Mouse (Mus musculus): ENCODE measurements around the gene Mylk2. TPM values are rescaled to one million over a fixed set of nuclear protein-coding genes. Genes with fewer than 3 reads are reported as not detected.

Mylk2 gene
- polyA plus RNA-seq, 1 experiment = not detected

GRCm38 (mm10) chr2:152884101-152884645 is 27.0 kb upstream of the Mylk2 start:
- H3K36me3 ChIP-seq (ENCODE audit: control insufficient read depth, insufficient read depth, low read length, poor library complexity, severe bottlenecking) = peaks cover 82% of the 10 kb centered on the region
- H3K9ac ChIP-seq (ENCODE audit: low read depth, poor library complexity, severe bottlenecking) = no peak overlapping the region
- H3K27me3 ChIP-seq (ENCODE audit: control insufficient read depth, insufficient read depth, low read length, poor library complexity, severe bottlenecking) = no peaks in the 10 kb centered on the region
- no peaks in the 10 kb centered on the region for H3K4me1 ChIP-seq (ENCODE audit: control insufficient read depth, insufficient read depth, low read length)
- H3K27ac ChIP-seq (ENCODE audit: insufficient read depth, low read length) = peak overlapping the region; percentile 63
- TF ChIP-seq EP300 (IDR thresholded peaks at IDR 0.05; ENCODE audit: insufficient read depth, low read depth, low read length) = no peak
- TF ChIP-seq POLR2A (IDR thresholded peaks at IDR 0.05; ENCODE audit: insufficient read depth, low read length) = no peak
- no peak for TF ChIP-seq CTCF (IDR thresholded peaks at IDR 0.05; ENCODE audit: low read depth, low read length)
- H3K4me3 ChIP-seq (ENCODE audit: low read depth, low read length) = no peak overlapping the region
- no peaks in the 10 kb centered on the region for H3K9me3 ChIP-seq (replicated peaks; ENCODE audit: control insufficient read depth, insufficient read depth, low read length, poor library complexity, severe bottlenecking)

- Histone ChIP-seq H3K27ac (ENCODE audit: insufficient read depth, low read length) (no peak overlapping the region), H3K9me3 (replicated peaks; ENCODE audit: control insufficient read depth, insufficient read depth, low read length, poor library complexity, severe bottlenecking) (no peaks in the 10 kb centered on the region), H3K27me3 (ENCODE audit: control insufficient read depth, insufficient read depth, low read length, poor library complexity, severe bottlenecking) (no peaks in the 10 kb centered on the region), H3K4me1 (ENCODE audit: control insufficient read depth, insufficient read depth, low read length) (no peaks in the 10 kb centered on the region), H3K9ac (ENCODE audit: low read depth, poor library complexity, severe bottlenecking) (no peak overlapping the region), H3K4me3 (ENCODE audit: low read depth, low read length) (no peak overlapping the region), H3K36me3 (ENCODE audit: control insufficient read depth, insufficient read depth, low read length, poor library complexity, severe bottlenecking) (peaks cover 80% of the 10 kb centered on the region)
- TF ChIP-seq POLR2A (IDR thresholded peaks at IDR 0.05; ENCODE audit: insufficient read depth, low read length) (no peak), EP300 (IDR thresholded peaks at IDR 0.05; ENCODE audit: insufficient read depth, low read depth, low read length) (no peak), CTCF (IDR thresholded peaks at IDR 0.05; ENCODE audit: low read depth, low read length) (no peak)
These were observed 23.9 kb upstream of the Mylk2 start for GRCm38 (mm10) chr2:152887230-152887629.

- H3K27me3 ChIP-seq (ENCODE audit: control insufficient read depth, insufficient read depth, low read length, poor library complexity, severe bottlenecking) = no peaks in the 10 kb centered on the region
- TF ChIP-seq CTCF (IDR thresholded peaks at IDR 0.05; ENCODE audit: low read depth, low read length) (no peak), EP300 (IDR thresholded peaks at IDR 0.05; ENCODE audit: insufficient read depth, low read depth, low read length) (no peak), POLR2A (IDR thresholded peaks at IDR 0.05; ENCODE audit: insufficient read depth, low read length) (no peak)
These were observed 22.4 kb upstream of the Mylk2 start for GRCm38 (mm10) chr2:152888774-152889173.

GRCm38 (mm10) chr2:152895834-152896233 is 15.3 kb upstream of the Mylk2 start:
- TF ChIP-seq EP300 (IDR thresholded peaks at IDR 0.05; ENCODE audit: insufficient read depth, low read depth, low read length) (no peak), POLR2A (IDR thresholded peaks at IDR 0.05; ENCODE audit: insufficient read depth, low read length) (no peak), CTCF (IDR thresholded peaks at IDR 0.05; ENCODE audit: low read depth, low read length) (no peak)
- no peaks in the 10 kb centered on the region for H3K27me3 ChIP-seq (ENCODE audit: control insufficient read depth, insufficient read depth, low read length, poor library complexity, severe bottlenecking)
- H3K9ac ChIP-seq (ENCODE audit: low read depth, poor library complexity, severe bottlenecking) = no peak overlapping the region
- H3K4me3 ChIP-seq (ENCODE audit: low read depth, low read length) = no peak overlapping the region
- no peak overlapping the region for H3K27ac ChIP-seq (ENCODE audit: insufficient read depth, low read length)
- peaks cover 33% of the 10 kb centered on the region for H3K36me3 ChIP-seq (ENCODE audit: control insufficient read depth, insufficient read depth, low read length, poor library complexity, severe bottlenecking)
- no peaks in the 10 kb centered on the region for H3K9me3 ChIP-seq (replicated peaks; ENCODE audit: control insufficient read depth, insufficient read depth, low read length, poor library complexity, severe bottlenecking)
- H3K4me1 ChIP-seq (ENCODE audit: control insufficient read depth, insufficient read depth, low read length) = no peaks in the 10 kb centered on the region

More at GRCm38 (mm10) chr2:152888774-152889173, 22.4 kb upstream of the Mylk2 start:
- H3K9ac ChIP-seq (ENCODE audit: low read depth, poor library complexity, severe bottlenecking) = no peak overlapping the region
- H3K36me3 ChIP-seq (ENCODE audit: control insufficient read depth, insufficient read depth, low read length, poor library complexity, severe bottlenecking) = peaks cover 82% of the 10 kb centered on the region
- no peak overlapping the region for H3K4me3 ChIP-seq (ENCODE audit: low read depth, low read length)
- no peaks in the 10 kb centered on the region for H3K4me1 ChIP-seq (ENCODE audit: control insufficient read depth, insufficient read depth, low read length)
- no peaks in the 10 kb centered on the region for H3K9me3 ChIP-seq (replicated peaks; ENCODE audit: control insufficient read depth, insufficient read depth, low read length, poor library complexity, severe bottlenecking)
- H3K27ac ChIP-seq (ENCODE audit: insufficient read depth, low read length) = no peak overlapping the region

- H3K9me3 ChIP-seq (replicated peaks; ENCODE audit: control insufficient read depth, insufficient read depth, low read length, poor library complexity, severe bottlenecking) = no peaks in the 10 kb centered on the region
- H3K27me3 ChIP-seq (ENCODE audit: control insufficient read depth, insufficient read depth, low read length, poor library complexity, severe bottlenecking) = no peaks in the 10 kb centered on the region
- H3K4me3 ChIP-seq (ENCODE audit: low read depth, low read length) = no peak overlapping the region
- TF ChIP-seq EP300 (IDR thresholded peaks at IDR 0.05; ENCODE audit: insufficient read depth, low read depth, low read length) = no peak
- no peak for TF ChIP-seq POLR2A (IDR thresholded peaks at IDR 0.05; ENCODE audit: insufficient read depth, low read length)
- no peak for TF ChIP-seq CTCF (IDR thresholded peaks at IDR 0.05; ENCODE audit: low read depth, low read length)
- no peak overlapping the region for H3K27ac ChIP-seq (ENCODE audit: insufficient read depth, low read length)
- H3K4me1 ChIP-seq (ENCODE audit: control insufficient read depth, insufficient read depth, low read length) = no peaks in the 10 kb centered on the region
- peaks cover 24% of the 10 kb centered on the region for H3K36me3 ChIP-seq (ENCODE audit: control insufficient read depth, insufficient read depth, low read length, poor library complexity, severe bottlenecking)
- no peak overlapping the region for H3K9ac ChIP-seq (ENCODE audit: low read depth, poor library complexity, severe bottlenecking)
These were observed 14.2 kb upstream of the Mylk2 start for GRCm38 (mm10) chr2:152896926-152897325.

GRCm38 (mm10) chr2:152899011-152899410 is 12.1 kb upstream of the Mylk2 start:
- Histone ChIP-seq H3K27me3 (ENCODE audit: control insufficient read depth, insufficient read depth, low read length, poor library complexity, severe bottlenecking) (no peaks in the 10 kb centered on the region), H3K27ac (ENCODE audit: insufficient read depth, low read length) (no peak overlapping the region), H3K9me3 (replicated peaks; ENCODE audit: control insufficient read depth, insufficient read depth, low read length, poor library complexity, severe bottlenecking) (no peaks in the 10 kb centered on the region), H3K36me3 (ENCODE audit: control insufficient read depth, insufficient read depth, low read length, poor library complexity, severe bottlenecking) (peaks cover 6% of the 10 kb centered on the region), H3K4me1 (ENCODE audit: control insufficient read depth, insufficient read depth, low read length) (no peaks in the 10 kb centered on the region), H3K4me3 (ENCODE audit: low read depth, low read length) (no peak overlapping the region), H3K9ac (ENCODE audit: low read depth, poor library complexity, severe bottlenecking) (no peak overlapping the region)
- no peak for TF ChIP-seq POLR2A (IDR thresholded peaks at IDR 0.05; ENCODE audit: insufficient read depth, low read length)
- no peak for TF ChIP-seq EP300 (IDR thresholded peaks at IDR 0.05; ENCODE audit: insufficient read depth, low read depth, low read length)
- TF ChIP-seq CTCF (IDR thresholded peaks at IDR 0.05; ENCODE audit: low read depth, low read length) = no peak

Data from ES-Bruce4 (cell line).